Mouse (Mus musculus) layer of hippocampus, postnatal 25 days (tissue): ENCODE results near the gene Brk1. TPM values are rescaled to one million over a fixed set of nuclear protein-coding genes. Genes with fewer than 3 reads are reported as not detected.

Source experiments
- DNase-seq, 2 experiments: peaks; one replicate each; pipeline ENCODE4 v3.0.0; 2022; ENCODE audit warnings: mixed read lengths in 2 of 2, low spot score in 1 of 2; ENCODE audit errors: extremely low spot score in 1 of 2
- total RNA-seq, 2 experiments: library from RNA; stranded (reverse); gene quantifications; 2 replicates each; pipeline ENCODE4 v1.2.3; 2021

Gene Brk1
- total RNA-seq, 2 experiments from 2014 or later, result 228 to 246 TPM

DNA sequence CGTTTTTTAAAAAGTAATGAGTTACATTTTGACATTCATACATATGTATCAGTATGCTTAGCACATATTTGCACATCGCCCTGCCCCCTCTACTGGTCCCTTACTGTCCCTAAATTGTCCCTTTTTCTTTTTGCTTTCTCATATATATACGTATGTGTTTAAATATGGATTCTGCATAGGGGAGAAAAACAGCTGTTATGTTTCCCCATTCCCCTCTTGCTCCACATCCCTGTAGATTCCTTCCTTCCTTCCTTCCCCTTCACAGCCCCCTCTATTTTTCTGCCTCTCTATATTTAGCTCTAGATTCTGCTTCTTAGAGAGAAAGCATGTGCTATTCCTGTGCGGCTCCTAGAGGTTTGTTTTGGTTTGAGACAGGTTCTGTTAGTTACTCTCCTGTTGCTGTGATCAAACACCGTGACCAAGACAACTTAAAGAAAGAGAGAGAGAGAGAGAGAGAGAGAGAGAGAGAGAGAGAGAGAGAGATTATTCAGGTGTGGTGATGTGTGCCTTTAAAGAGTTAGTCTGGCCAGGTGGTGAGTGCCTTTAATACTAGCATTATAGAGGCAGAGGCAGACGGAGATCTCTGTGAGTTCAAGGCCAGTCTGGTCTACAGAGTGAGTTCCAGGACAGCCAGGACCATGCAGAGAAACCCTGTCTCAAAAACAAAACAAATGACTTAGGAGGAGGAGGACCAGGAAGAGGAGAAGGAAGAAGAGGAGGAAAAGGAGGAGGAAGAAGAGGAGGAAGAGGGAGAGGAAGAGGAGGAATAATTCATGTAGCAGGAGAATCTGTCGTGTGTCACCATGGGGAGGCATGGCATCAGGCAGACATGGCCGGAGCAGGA, 55.3 kb downstream of the Brk1 start:
- no peak for DNase-seq

DNA sequence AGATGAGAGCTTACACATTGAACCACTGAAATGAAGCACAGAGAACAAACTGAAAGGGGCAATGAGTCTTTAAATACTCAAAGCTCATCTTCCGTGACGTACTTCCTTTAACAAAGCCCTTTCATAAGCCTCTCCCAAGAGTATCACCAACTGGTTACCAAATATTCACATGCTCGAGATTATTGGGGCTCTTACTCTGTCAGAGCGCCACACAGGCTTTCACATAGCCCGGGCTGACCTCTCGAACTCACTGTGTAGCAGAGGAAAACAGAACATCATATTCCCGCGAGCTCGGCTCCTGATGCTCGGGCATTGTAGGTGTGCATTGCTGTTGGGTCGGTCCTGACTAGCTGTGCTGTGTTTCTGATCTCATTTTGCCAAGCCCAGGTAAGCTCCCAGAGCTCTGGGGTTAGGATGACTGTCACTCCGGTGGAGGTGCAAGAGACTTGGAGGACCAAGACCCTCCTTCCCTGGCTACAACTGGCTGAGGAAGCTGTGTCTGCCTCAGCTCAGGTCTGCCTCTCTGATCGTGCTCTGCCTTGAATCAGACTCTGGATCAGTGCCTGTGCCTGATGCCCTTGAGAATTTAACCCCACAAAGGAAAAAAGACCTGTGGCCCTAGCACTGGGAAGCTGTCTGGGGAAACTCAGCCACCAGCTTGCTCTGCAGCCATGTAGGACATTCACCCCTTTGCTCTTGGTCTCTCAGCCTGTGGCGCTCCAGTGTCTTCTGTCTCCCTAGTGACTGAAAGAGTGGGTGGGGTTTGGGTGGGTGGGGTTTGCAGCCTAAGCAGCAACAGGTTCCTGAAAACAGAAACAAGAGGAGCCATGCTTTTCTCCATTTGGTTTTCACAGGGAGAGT, 56.1 kb downstream of the Brk1 start:
- DNase-seq, result no peak

DNA sequence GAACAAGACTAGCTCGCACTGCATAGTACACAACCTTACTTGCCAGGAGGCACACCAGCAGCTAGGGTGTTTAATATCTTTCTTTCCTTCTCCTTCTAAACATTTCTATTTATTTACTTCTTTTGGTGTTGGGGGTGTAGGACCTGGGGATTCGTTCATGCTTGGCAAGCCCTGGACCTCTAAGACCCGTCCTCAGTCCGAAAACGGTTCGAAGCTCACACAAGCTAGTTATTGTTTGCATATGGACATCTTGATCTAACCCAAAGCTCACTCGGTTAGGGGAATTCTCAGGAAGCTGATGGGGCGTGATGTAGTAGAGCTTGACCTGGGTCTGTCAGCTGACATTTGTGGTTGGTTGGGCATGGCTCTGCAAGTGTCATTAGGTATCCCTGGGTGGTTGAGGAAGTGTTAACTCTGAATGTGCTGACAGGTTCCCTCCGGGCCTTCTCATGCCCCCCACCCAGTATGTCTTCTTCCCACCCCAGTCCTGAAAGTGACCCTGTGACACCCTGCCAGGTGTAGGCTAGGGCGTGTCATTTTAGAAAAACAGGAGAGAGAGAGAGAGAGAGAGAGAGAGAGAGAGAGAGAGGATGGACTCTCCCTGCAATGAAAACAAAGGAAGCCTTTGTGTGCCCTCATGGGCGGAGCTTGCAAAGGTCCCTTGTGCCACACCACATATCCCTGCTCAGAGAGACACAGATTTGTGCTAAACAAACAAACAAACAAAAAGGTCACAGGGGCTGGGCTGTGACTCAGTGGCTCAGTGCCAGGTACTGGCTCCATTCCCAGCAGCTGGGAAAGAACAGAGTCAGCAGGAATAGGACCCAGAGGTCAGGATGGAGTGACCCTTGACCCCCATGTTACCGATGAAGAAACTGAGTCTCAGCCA, 57.0 kb downstream of the Brk1 start:
- DNase-seq, result no peak

DNA sequence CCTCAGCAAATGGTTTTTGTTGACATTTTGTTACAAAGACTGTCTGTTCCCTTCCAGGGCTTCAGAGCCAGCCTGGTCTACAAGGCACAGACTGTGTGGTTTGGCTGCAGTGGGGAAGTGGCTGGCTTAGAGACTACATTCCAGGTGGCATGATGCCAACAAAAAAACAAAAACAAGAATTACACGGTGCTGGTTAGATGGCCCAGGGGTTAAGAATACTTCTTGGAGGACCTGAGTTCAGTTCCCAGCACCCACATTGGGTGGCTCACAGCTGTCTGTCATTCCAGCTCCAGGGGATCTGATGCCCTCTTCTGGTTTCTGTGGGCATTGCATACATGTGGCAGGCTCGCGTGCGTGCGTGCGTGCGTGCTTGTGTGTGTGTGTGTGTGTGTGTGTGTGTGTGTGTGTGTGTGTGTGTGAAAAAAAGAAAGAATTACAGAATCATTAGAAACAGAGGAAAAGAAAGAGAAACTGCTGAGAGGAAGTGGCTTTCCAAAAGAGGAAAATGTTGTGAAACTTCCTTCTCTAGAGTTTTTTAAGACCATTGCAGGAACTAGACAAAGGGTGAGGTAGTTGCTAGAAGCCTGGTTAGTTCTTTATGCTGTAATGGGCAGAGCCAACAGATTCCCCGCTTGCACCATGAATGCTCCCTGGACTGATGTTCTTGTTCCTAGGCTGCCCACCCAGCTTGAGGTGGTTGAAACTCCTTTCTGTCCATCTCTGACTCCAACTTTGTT, 58.6 kb downstream of the Brk1 start:
- no peak for DNase-seq

DNA sequence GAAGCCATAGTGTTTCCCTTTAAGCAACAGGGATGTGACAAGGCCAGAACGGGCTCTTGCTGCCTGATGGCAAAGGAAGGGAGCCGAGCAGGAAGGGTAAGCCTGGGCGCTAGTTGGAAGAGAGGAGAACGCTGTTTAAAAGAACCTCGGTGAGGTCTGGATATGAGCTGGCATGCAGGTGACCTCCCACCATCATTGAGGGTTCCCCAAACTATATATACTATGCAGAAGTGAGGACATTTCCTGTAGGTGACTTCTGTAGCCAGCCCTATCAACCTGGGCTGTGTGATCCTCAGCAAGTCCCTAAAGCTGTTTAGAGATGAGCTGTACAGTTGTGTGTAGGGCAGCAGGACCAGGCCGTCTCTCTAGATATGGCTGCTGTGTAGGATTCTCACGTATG, 59.7 kb downstream of the Brk1 start:
- no peak for DNase-seq

Other genes with a start within 250 kb of the Brk1 start
- 10 to 100 TPM; 50.1 to 53.2 TPM for gene Tada3, start 226.9 kb upstream of the Brk1 start, total RNA-seq
- gene Arpc4, start 226.7 kb upstream of the Brk1 start, total RNA-seq, result 100 to 1,000 TPM; 320 to 364 TPM
- 10 to 100 TPM; 13.1 to 20.7 TPM for gene Ttll3, start 215.5 kb upstream of the Brk1 start, total RNA-seq
- gene Rpusd3, start 185.4 kb upstream of the Brk1 start, total RNA-seq, result 10 to 100 TPM; 32.7 to 32.9 TPM
- gene Cidec, start 169.0 kb upstream of the Brk1 start, total RNA-seq, result not detected
- 10 to 100 TPM; 42.8 to 48.0 TPM for gene Jagn1, start 162.2 kb upstream of the Brk1 start, total RNA-seq
- gene Il17re, start 146.3 kb upstream of the Brk1 start, total RNA-seq, result under 1 TPM; 0.22 to 0.52 TPM
- gene Il17rc, start 133.3 kb upstream of the Brk1 start, total RNA-seq, result 1 to 10 TPM; 6.0 to 6.3 TPM
- 100 to 1,000 TPM; 104 to 117 TPM for gene Creld1, start 121.5 kb upstream of the Brk1 start, total RNA-seq
- gene Prrt3, start 102.8 kb upstream of the Brk1 start, total RNA-seq, result 10 to 100 TPM; 54.7 to 57.0 TPM
- 10 to 100 TPM; 76.8 to 85.4 TPM for gene Emc3, start 73.1 kb upstream of the Brk1 start, total RNA-seq
- gene Fancd2, start 73.1 kb upstream of the Brk1 start, total RNA-seq, result 1 to 10 TPM; 1.4 to 2.3 TPM
- under 1 TPM; 0.20 to 0.80 TPM for gene Fancd2os, start 4.1 kb upstream of the Brk1 start, total RNA-seq
- 10 to 100 TPM; 47.3 to 52.3 TPM for gene Vhl, start 19.2 kb downstream of the Brk1 start, total RNA-seq
- gene Irak2, start 33.7 kb downstream of the Brk1 start, total RNA-seq, result 10 to 100 TPM; 16.9 to 21.9 TPM
- 10 to 100 TPM; 56.2 to 59.4 TPM for gene Tatdn2, start 92.3 kb downstream of the Brk1 start, total RNA-seq
- gene Ghrl, start 115.1 kb downstream of the Brk1 start, total RNA-seq, result under 1 TPM in 1 of 2 experiments, not detected in 1; 0.57 TPM
- 10 to 100 TPM; 73.9 to 78.5 TPM for gene Sec13, start 136.0 kb downstream of the Brk1 start, total RNA-seq